Mouse (Mus musculus): Measurements from ENCODE around the gene Irf2bp2.
A peak's percentile ranks its signal among the peaks of the same experiment; 100 is the strongest.
"Not testable (repeated sequence)": the region's sequence is repeated elsewhere in the genome, so short reads cannot be mapped to it uniquely, and the experiment has no call there.

Irf2bp2 gene

DNA sequence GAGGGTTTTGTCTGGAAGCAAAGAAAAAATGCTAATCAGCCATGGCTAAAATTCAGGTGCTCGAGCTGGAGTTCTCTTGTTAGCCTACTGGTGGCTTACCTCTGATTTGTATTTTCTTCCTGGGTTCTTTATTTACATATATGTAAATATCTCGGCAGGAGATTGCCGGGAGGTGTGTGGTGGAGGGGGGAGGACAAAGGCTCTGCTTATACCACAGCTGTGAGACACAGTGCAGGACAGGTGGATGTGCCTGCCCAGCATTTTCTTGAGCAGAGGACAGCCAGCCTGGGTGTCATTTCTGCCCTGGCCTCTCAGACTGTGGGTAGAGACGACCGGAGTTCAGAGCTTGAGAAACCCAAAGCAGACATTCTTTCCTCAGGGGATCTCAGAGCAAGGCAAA, 7.5 kb upstream of the Irf2bp2 start:
- no peak for DNase-seq

DNA sequence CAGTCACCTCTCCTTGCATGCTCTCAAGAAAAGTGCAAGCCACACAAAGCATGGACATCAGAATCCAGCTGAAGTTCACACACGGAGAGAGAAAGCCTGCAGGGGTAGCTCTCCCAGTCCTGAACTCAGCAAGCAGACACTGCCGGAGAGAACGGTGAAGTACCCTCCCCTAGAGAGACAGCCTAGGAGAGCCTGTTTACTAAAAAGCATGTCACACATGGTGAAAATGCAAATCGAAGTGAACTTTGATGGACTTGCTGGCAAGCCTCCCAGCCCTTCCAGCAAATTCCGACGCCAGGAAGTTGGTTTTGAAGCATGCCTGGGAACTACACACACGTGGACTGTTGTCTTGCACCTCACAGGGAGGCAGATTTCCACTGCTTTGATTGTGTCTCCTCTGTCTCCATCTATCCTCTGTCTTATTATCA, 7.0 kb upstream of the Irf2bp2 start:
- no peak for DNase-seq

DNA sequence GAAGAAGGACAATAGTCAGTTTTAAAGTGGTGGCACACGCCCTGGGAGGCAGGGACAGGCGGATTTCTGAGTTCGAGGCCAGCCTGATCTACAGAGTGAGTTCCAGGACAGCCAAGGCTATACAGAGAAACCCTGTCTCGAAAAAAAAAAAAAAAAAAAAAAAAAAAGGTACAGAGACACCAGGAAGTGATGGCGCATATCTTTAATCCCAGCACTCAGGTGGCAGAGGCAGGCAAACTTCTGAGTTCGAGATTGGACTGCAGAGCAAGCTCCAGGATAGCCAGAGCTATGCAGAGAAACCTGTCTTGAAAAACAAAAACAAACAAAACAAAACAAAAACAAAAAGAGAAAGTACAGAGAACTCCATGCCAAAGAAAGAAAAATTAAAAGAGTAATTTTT, 6.6 kb upstream of the Irf2bp2 start:
- DNase-seq, result not testable (repeated sequence)

DNA sequence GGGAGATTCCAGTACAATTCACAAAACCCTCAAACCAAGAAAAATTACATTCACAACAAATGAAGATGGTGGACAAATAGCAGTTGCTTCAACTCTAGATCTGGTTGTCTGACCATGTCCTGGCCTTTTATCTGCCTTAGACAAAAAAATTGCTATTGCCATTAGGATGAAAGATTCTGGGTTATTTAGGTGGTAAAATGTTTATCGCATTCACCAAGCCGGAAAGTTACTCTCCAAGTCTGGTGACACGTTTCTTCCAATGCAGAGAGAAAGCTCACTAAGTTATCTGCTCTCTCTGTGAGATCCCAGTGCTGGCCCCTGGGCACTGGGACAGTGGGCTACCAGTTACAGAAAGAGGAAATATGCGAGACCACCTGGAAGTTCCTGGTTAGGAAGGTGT, 5.5 kb upstream of the Irf2bp2 start:
- DNase-seq, result no peak

DNA sequence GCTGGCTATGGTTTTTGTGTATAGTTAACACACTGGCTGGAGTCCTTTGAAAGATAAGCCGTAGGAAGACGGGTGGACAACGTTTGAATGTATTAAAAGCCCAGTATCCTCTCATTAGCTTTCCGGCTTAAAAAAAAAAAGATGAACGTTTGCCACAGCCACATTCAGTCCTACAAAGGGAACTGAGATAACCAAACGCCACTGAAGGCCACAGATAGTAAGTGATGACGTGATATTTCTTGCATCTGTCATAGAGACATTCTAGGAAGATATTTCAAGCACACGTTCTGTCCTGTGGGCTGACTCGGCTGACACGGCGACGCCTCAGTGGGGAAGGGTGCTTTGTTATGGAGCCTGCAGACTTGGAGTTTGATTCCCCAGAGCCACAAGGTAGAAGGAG, 4.4 kb upstream of the Irf2bp2 start:
- no peak for DNase-seq

DNA sequence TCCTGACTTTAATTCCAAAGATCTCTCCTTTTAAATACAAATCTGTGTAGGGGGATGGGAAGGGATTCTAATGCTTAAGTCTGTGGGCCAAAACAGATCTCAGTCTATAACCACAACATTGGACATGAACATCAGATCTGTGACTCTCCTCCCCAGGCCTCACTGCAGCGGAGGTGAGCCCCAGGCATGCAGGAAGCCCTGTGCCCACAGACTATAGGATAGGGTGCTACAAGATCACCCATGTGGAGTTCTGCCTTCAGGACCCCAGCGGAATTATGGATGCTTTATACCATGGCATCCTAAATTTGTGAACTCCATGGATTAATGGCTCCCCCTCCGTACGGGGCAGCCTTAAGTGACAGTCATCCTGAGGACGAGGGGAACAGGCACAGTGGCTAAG, 2.9 kb upstream of the Irf2bp2 start:
- peak; percentile 41 for DNase-seq

DNA sequence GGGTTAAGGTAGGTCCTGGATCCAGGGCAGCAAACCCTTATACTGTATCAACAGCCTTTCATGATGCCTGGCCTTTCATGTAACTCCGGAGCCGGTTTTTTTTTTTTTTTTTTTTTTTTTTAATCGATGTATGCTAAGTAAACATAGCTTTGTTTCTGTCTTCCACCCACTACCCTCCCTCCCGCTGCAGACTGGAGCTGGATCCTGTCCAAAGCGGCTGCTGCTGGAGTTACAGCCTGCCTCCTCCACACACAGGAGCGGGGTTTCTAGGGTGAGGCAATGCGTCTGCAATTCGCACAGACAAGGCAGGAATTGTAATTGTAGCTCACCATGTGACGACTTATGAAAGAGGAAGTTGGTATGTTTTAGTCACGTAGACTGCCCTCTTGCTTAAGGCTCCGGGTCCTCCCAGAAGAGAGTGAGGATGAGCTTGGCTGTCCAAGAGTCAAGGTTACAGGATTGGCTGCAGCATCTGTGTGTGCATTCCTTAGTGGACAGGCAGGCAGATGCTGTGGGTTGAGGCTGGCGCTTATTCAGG, 2.4 kb upstream of the Irf2bp2 start:
- peak; percentile 79 for DNase-seq

DNA sequence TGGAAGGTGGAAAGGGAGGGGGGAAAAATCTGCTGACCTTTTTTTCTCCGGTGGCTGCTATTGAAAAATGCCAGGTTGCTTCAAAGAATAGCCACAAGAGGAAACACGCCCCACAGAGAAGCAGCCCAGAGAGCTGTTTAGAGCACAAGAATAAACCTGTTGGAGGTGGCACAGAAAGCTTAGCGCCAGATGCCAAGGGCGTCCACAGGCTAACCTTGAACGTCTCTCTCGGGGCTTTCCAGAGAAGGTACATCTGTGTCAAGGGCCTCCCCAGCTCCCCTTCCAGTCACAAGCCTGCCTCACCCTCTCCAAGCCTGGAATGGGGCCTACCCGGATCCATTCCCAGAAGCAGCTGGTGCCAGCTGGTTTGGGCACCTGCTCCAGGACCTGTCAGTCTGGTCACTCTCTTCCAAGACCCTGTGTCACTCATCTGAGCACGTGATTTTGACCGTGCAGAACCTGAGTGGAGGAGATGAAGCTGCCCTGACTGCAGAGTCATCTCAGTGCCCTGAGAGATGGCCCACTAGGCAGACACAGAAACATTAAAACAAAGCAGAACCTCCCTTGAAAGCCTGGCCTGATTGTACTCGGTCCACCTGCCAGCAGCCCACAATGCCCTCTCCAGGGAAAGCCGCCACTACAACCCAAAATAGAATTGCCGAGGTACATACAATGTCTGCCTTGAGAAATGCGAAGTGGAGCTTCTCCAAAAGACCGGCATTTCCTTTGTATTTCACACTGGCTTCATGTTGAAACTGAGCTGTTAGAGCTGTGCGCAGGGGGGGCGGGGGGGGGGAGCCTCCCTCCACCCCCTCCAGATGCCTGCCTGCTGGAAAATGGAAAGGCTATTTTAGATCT, 1.6 kb upstream of the Irf2bp2 start:
- DNase-seq, result peak; percentile 87

DNA sequence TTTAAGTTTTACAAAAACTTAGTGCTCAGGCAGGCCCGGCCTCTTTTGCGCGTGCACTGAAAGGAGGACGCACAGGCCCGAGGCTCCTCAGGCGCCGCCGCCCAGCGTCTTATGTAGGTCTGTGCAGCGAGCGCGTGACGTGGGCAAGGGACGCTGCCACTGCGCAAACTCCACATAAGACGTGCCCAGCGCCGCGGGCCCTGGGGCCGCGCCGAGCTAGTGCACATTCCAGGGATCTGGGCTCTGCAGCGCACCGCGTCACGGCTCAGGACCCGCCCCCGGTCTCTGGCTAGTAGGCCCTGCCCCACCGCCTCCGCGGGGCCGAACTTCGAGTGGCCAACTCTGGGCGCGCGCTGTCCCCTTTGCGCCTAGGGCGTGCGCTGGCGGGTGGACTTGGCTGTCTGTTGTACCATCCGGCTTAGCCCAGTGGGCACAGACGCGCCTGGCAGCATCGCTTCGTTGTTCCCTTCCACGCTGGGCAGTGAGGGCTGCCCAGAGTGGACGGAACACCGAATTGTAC, 755 bp upstream of the Irf2bp2 start:
- DNase-seq, result peak; percentile 99

DNA sequence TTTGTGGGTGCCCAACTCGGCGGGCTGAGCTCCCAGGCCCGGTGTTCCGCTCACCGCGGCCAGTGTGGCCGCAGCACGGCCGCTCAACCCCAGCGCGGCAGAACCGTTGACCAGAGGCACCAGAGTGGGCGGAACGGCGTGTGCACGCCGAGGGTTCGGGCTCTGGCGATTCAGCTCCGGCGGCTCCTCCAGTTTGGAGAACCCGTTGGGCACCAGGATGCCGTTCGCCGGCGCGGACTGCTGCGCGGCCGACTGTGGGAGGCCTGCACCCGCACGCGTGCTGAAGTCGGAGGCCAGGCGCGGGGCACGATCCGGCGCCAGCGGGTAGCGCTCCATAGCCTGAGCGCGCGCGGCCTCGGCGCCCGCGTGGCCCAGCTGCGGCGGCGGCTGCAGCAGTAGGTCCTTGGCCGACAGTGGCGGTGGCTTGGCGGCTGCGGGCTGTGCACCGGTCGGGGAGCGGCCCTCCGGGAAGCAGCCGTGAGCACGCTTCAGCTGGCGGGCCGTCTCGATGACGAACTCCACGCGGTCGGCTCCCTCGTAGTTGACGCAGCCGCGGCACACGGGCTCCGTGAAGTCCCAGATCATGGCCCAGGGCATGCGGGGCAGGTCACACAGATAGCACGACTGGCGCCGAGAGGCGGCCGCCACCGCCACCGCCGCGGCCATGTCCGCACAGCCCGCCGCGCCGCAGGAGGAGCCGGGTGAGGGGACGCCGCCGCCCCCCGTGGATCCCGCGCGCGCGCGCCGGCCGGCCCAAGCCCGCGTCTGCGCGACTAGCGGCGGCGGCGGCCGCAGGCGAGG, 815 bp downstream of the Irf2bp2 start:
- peak; percentile 76 for DNase-seq

DNA sequence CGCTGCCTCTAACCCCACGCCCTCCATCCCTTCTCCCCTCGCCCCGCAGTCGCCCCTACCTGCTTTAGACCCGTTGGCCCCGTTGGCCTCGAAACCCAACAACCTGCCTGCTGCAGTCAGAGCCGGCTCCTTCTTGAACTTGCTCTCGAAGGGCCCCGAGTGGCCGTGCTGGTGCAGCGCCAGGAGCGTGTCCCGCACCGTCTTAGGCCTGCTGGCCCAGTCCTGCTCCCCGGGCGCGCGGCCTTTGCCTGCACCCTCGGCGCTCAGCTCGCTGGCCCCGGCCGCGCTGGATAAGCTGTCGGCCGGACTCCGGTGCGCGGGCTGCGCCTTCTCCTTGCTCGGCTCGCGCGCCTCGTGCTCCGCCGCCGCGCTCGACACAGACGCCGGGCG, 1.4 kb downstream of the Irf2bp2 start:
- DNase-seq, result peak; percentile 73

DNA sequence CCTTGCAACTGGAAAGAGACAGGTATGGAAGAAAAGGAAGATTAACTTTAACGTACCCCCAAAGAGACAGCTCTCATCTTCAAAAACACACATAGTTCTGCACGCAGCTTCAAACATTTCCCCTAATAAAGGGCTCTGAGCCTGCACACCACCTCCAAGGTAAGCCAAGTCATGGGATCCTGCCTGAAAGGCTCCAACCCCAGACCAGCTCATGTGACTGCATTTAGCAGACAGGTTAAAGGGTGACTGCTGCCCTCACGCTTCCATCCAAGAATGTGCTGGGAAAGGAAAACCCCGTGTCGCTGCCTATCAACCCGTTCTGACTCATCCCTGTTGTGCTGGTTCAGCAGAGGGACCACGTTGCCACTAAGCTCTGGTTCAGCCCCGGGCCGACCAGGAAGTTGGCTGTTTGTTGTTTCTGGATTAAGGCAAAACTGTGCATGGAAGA, 1.9 kb downstream of the Irf2bp2 start:
- peak; percentile 71 for DNase-seq

DNA sequence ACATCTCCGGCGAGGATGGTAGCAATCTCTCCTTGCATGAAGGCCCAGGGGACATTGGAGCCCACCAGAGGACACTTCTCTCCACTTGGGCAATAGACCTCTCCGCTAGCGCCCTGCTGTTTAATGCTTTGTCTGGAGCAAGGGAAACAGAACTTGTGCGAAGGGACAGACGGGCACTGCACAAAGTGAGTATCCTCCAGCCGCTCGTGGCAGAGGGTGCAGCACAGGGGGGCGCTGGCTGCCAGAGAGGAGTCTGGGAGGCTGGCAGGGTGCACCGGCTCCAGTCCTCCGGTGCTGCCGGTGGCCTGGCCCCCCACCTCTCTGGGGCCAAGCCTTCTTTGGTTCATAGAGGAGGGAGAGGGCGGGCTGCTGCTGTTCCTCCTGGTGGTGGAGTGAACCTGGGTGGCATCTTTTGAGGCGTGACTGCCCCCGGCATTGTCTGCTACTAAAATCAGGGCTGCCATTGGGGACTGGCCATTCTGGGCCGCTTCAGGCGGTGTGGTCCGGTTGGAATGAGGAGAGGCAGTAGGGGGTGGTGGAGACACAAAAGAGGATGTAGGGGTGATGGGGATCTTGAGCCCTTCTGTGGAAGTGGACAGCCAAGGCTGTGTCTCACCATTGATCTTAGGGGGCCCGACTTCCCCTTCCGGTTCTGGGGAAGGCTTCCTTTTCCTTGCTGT, 2.5 kb downstream of the Irf2bp2 start:
- peak; percentile 76 for DNase-seq

DNA sequence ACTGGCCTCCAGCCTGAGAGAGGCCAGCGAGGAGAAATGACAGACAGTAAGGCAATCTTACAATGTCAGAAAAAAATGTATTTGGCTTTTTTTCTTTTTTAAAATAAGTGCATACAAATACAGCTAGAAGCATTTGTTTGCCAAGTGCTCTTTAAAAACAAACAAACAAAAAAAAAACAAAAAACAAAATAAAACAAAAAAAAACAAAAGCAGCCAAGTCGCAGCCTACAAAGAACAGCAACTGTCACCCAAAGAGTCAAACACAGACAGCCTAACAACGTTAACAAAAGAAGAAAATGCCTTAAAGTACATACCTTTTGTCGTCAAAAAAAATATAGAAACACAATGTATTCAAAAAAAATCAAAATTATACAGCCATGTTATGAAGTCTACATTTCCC, 3.2 kb downstream of the Irf2bp2 start:
- DNase-seq, result no peak

DNA sequence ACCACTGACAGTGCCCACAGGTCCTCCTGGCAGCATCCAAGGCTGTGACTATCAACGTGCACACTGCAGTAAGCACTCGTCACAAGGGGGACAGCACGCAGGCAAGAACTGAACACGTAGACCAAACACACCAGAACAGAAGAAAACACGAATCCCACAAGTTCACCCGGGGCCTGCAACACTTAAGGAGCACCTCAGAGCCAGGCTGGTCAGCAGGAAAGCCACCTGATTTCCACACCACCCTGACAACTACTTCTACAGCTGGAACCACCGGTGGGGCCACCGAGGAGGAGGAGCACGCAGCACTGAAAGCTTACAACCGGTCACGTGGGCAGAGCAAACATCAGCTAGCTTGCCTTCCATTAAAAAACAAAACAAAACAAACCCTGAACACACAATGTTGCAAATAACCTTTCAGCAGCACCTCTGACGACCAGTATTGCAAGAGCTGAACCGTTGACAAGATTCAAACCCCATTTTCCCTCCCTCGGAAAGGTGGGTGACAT, 3.7 kb downstream of the Irf2bp2 start:
- DNase-seq, result peak; percentile 49

DNA sequence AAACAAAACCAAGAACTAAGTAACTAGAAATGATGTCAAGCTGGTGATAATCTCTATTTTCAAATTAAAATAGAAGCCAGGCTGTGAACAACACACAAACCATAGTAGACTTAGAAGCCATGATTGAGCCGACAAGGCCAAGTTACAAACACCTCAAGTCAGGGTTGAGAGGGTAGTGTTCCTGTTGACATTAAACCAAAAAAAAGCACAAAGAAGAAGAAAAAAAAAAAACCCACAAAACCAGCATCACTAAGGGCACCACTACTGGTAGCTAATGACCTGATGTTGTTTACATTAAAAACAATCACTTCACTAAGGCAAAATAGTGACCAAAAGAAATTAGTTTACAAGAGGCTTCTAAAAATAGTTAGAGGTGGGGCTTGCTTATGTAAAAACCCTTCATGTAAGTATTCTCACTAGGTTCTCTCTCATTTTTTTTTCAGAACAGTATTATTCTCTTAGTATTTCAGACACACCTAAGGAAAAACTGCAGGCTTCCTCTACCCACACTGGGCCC, 4.2 kb downstream of the Irf2bp2 start:
- DNase-seq, result no peak

DNA sequence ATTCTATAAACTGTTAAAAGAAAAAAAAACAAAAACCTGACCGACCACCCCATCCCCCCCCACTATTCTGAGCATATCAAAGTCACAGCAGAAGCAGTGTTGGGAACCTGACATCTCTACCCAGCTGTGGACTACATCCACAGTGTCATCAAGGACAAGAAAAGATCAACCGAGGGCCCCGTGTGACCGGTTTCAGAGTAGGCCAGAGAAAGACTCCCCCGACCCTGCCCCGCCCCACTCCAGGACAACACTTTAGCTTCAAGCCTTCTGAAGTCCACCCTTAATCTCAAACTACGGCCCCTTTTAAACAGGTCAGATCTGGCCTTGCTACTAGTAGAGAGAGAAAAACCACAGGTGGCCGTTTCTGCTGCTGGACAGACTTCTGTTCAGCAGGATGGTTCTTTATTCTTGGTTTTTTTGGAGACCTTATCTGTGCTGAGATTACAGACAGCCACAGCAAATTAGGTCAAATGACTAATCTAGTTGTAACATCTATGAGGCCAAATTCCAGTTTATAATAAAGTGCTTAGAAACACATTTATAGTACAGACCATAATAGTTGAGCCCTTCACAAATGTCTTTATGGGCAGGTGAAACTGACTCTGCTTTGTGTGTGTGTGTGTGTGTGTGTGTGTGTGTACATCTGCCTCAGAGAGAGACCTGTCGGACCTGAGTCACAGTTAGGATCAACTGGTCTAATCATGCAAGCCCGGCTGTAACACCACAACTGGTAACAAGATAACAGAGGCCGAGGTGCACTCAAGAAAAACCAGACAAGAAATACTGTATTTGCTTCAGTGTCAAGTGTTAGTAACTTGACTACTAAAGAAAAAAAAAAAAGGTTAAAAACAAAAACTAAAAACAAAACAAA, 4.9 kb downstream of the Irf2bp2 start:
- DNase-seq, result no peak

DNA sequence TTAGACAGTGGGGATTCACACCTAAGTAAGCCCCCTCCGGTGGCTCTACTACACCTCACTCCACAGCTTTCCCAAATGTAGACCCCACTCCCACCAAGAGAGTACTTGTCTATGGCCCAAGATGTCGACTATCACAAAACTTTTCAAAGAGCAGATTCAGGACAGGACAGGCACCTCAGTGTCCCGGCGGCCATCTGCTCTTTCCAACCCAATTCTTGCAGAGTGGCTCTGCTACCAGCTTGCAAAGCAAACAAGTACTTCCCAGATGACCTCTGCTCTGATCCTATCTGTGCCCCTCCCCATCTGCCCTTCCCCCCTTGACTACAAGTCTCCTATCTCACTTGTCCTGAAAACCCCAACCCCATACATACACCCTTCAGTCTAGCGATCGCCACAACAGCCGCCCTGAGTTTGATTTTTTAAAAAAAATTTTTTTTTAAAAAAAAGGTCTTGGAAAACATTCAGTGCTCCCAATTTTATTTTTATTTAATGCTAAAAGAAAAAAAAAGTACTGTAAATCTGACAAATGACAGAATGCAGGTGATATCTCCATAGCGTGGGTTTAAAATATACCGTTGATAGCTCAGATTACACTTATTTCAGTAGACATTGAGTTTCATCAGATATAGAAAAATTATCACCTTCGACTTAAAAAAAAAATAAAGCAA, 5.8 kb downstream of the Irf2bp2 start:
- DNase-seq, result peak; percentile 47

DNA sequence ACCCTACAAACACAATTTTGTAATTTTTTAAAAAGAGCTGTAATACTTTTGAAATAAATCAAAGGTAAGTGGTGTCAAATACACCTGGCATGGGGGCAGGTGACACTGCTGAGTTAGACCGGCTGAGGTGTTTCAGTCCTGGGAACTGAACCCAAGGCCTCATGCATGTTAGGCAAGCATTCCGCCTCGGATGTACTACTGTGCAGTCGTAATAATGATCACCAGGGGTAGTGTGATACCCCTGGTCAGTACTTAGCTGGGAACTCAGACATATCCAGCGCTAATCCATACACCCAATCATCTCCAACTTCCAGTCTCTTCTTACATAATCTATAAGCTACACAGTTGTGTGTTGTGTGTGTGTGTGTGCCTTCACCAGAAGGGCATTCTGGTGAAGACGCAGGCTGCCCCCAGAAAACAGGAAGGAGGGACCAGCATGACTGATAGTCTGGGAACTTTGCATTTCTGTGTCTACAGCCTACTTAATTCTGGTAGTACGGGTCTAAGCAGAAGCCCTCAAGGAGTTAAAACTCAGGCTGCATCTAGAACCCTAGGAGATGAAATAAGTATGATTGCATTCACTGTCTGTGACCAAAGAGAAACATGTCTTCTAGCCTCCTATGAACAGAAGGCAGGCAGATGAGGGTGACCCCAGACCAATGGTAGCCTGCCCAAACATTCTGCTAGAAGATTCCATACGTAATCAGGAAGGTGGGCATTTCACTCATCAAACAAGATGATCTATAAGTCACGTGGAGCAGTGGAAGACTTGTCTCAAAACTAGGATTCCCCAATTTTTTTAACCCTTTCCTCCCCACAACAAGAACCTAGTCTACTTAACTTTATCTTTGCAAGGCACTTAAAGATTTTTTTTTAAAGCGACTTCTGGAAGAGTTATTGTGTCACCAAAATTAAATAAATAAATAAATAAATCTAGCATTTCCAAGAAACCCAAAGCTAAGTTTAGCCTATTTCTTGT, 6.9 kb downstream of the Irf2bp2 start:
- DNase-seq, result no peak

DNA sequence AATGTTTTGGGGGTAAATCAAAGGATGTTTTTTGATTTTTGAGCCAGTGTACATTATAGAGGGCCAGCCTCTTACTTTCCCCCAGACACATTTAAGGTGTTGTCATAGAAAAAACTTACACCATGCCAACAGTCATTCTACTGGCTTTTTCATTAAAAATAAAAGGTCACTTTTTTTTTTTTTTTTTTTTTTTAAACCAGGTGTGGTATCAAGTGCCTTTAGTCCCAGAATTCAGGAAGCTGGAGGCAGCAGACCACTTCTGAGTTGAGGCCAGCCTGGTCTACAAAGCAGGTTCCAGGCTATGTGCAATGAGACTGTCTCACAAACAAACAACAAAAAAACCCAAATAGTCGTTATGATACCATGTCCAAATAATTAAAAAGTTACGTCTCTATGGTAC, 7.7 kb downstream of the Irf2bp2 start:
- DNase-seq, result no peak

Measured in cerebellum, adult 9-11 months (tissue).